ENCODE assay signal across 24 mouse cellular contexts in genomic region chr10:4162049-4162448, GRCm38 (mm10).
DNase-seq lines count a peak whose midpoint lies in the region; ATAC-seq and TF ChIP-seq lines count a peak whose summit lies in the region.
"Had no signal": no experiment of that assay in that cellular context is flagged by ENCODE, and none has a peak within 500 bp of the region (broad histone marks: within the 10 kb centered on the region; RNA-seq: fewer than 3 reads in every experiment).

No protein-coding gene starts in this region.

- H3K9ac ChIP-seq in kidney, embryonic 16.5 days (replicated peaks; ENCODE audit: low read length), result no peak overlapping the region
- H3K9ac ChIP-seq in liver, postnatal 0 days (replicated peaks), result no peak overlapping the region
- no peak overlapping the region for H3K9ac ChIP-seq in stomach, postnatal 0 days (ENCODE audit: low read length)
- H3K9ac ChIP-seq: embryonic facial prominence, embryonic 12.5 days; forebrain, embryonic 13.5 days had no signal

- DNase-seq in heart, embryonic 10.5 days (ENCODE audit: low spot score), result no peak
- no peak for DNase-seq in heart, postnatal 4 days
- no peak for DNase-seq in kidney, adult 11 months
- no peak for DNase-seq in liver, postnatal 0 days
- DNase-seq in liver, result no peak
- no peak for DNase-seq in stomach, postnatal 0 days (ENCODE audit: low spot score)
- DNase-seq: adrenal gland, adult 8-10 months; adrenal gland, postnatal 14 days; adrenal gland, postnatal 36 days; B cell, adult 2 months; cerebellum, adult 11-12 months; cerebellum, adult 2 months; cerebellum, adult 9-10 months; cerebellum, postnatal 10 days; cerebellum, postnatal 25 days had no signal

- H3K4me1 ChIP-seq in heart, embryonic 10.5 days, result peaks cover 23% of the 10 kb centered on the region
- H3K4me1 ChIP-seq in kidney, embryonic 16.5 days (ENCODE audit: insufficient read depth, low read length), result peaks cover 29% of the 10 kb centered on the region
- H3K4me1 ChIP-seq in liver, postnatal 0 days (ENCODE audit: insufficient read depth), result peaks cover 12% of the 10 kb centered on the region
- H3K4me1 ChIP-seq in stomach, postnatal 0 days (replicated peaks; ENCODE audit: control insufficient read depth, insufficient read depth), result peaks cover 5% of the 10 kb centered on the region; the same call in 1 of the 2 replicates

- no peaks in the 10 kb centered on the region for H3K27me3 ChIP-seq in heart, embryonic 10.5 days (ENCODE audit: insufficient read depth, poor library complexity, severe bottlenecking)
- no peaks in the 10 kb centered on the region for H3K27me3 ChIP-seq in kidney, embryonic 16.5 days (ENCODE audit: insufficient read depth, low read length)
- H3K27me3 ChIP-seq in liver, postnatal 0 days (ENCODE audit: insufficient read depth, low read length), result no peaks in the 10 kb centered on the region
- H3K27me3 ChIP-seq in stomach, postnatal 0 days (ENCODE audit: control insufficient read depth, insufficient read depth, low read length), result no peaks in the 10 kb centered on the region
- H3K27me3 ChIP-seq: CH12.LX; embryonic facial prominence, embryonic 12.5 days; forebrain, embryonic 13.5 days; Patski had no signal

- H3K27ac ChIP-seq in heart, embryonic 10.5 days, result 0 out of 2 replicates have a peak overlapping the region, but pooled peaks have one; percentile 36
- 0 out of 2 replicates have a peak overlapping the region, but pooled peaks have one; percentile 37 for H3K27ac ChIP-seq in kidney, embryonic 16.5 days (ENCODE audit: low read length)
- H3K27ac ChIP-seq in liver, postnatal 0 days (ENCODE audit: low read depth), result no peak overlapping the region
- 0 out of 2 replicates have a peak overlapping the region, but pooled peaks have one; percentile 24 for H3K27ac ChIP-seq in stomach, postnatal 0 days (replicated peaks)
- H3K27ac ChIP-seq: embryonic facial prominence, embryonic 12.5 days; forebrain, embryonic 13.5 days had no signal

- no peak overlapping the region for H3K4me2 ChIP-seq in kidney, embryonic 16.5 days (replicated peaks; ENCODE audit: low read depth, low read length)
- no peak overlapping the region for H3K4me2 ChIP-seq in liver, postnatal 0 days (ENCODE audit: low read depth, low read length)
- H3K4me2 ChIP-seq in stomach, postnatal 0 days (replicated peaks; ENCODE audit: low read depth), result no peak overlapping the region
- H3K4me2 ChIP-seq: embryonic facial prominence, embryonic 12.5 days; forebrain, embryonic 13.5 days had no signal

- no peak for TF ChIP-seq EP300 in liver, postnatal 0 days (IDR thresholded peaks at IDR 0.05; ENCODE audit: low read depth)
- TF ChIP-seq EP300 in stomach, postnatal 0 days (optimal IDR thresholded peaks at IDR 0.05), result no peak

- H3K36me3 ChIP-seq in heart, embryonic 10.5 days, result peaks cover 4% of the 10 kb centered on the region; the same call in 1 of the 2 replicates
- no peaks in the 10 kb centered on the region for H3K36me3 ChIP-seq in kidney, embryonic 16.5 days (ENCODE audit: insufficient read depth, low read length)
- H3K36me3 ChIP-seq in liver, postnatal 0 days (replicated peaks; ENCODE audit: insufficient read depth, low read length), result no peaks in the 10 kb centered on the region
- no peaks in the 10 kb centered on the region for H3K36me3 ChIP-seq in stomach, postnatal 0 days (ENCODE audit: control insufficient read depth, insufficient read depth, low read length)
- H3K36me3 ChIP-seq: embryonic facial prominence, embryonic 10.5 days; embryonic facial prominence, embryonic 12.5 days had no signal

- H3K9me3 ChIP-seq in heart, embryonic 10.5 days, result no peaks in the 10 kb centered on the region
- no peaks in the 10 kb centered on the region; the same call in 1 of the 2 replicates for H3K9me3 ChIP-seq in kidney, embryonic 16.5 days (ENCODE audit: low read length)
- no peaks in the 10 kb centered on the region for H3K9me3 ChIP-seq in liver, postnatal 0 days (ENCODE audit: low read length)
- no peaks in the 10 kb centered on the region for H3K9me3 ChIP-seq in stomach, postnatal 0 days (ENCODE audit: control insufficient read depth, low read length)
- H3K9me3 ChIP-seq: forebrain, embryonic 13.5 days; G1E had no signal

- no peak for TF ChIP-seq CTCF in liver, postnatal 0 days (IDR thresholded peaks at IDR 0.05; ENCODE audit: low read depth)
- no peak for TF ChIP-seq CTCF in stomach, postnatal 0 days (IDR thresholded peaks at IDR 0.05; ENCODE audit: low read depth)

- no peak for ATAC-seq in kidney, embryonic 16.5 days (ENCODE audit: low FRiP score, low TSS enrichment)
- peak; percentile 78 for ATAC-seq in liver, postnatal 0 days
- ATAC-seq in stomach, postnatal 0 days (ENCODE audit: low FRiP score, low TSS enrichment), result no peak
- ATAC-seq: activated CD4-positive, CD25-positive, alpha-beta regulatory T cell, adult 4 months; CD4-positive, CD25-positive, alpha-beta regulatory T cell, adult 4 months; forebrain, embryonic 13.5 days; Patski had no signal

- no peak overlapping the region for H3K4me3 ChIP-seq in heart, embryonic 10.5 days
- no peak overlapping the region for H3K4me3 ChIP-seq in kidney, embryonic 16.5 days (ENCODE audit: low read length)
- no peak overlapping the region for H3K4me3 ChIP-seq in liver, postnatal 0 days (ENCODE audit: low read depth, low read length)
- no peak overlapping the region for H3K4me3 ChIP-seq in stomach, postnatal 0 days (ENCODE audit: low read depth, low read length)
- H3K4me3 ChIP-seq: embryonic facial prominence, embryonic 10.5 days; embryonic facial prominence, embryonic 12.5 days; forebrain, embryonic 13.5 days had no signal

- WGBS in heart, embryonic 10.5 days, result 69% methylated on average over 2 of the region's 2 CpGs
- 81% methylated on average over 2 of the region's 2 CpGs for WGBS in kidney, embryonic 16.5 days
- WGBS in liver, postnatal 0 days (ENCODE audit: insufficient replicate concordance), result 41% methylated on average over 2 of the region's 2 CpGs
- WGBS in stomach, postnatal 0 days, result 72% methylated on average over 2 of the region's 2 CpGs
